9 mouse cellular contexts compared by ENCODE assay signal in genomic region chr10:107494568-107494967, GRCm38 (mm10). TPM values are rescaled to one million over a fixed set of nuclear protein-coding genes. Genes with fewer than 3 reads are reported as not detected.
A peak's percentile ranks its signal among the peaks of the same experiment; 100 is the strongest.
DNase-seq lines count a peak whose midpoint lies in the region; ATAC-seq and TF ChIP-seq lines count a peak whose summit lies in the region.
"Had no signal": no experiment of that assay in that cellular context is flagged by ENCODE, and none has a peak within 500 bp of the region (broad histone marks: within the 10 kb centered on the region; RNA-seq: fewer than 3 reads in every experiment).

Myf6 (minus strand) TSS chr10:107494737.

- TF ChIP-seq POLR2A in heart, adult 2 months (IDR thresholded peaks at IDR 0.05; ENCODE audit: insufficient read depth, low read depth, low read length) = no peak

- H3K27ac ChIP-seq in heart, embryonic 12.5 days (ENCODE audit: poor library complexity, severe bottlenecking) = no peak within 1 kb of the TSS
- no peak within 1 kb of the TSS for H3K27ac ChIP-seq in heart, adult 2 months
- no peak within 1 kb of the TSS for H3K27ac ChIP-seq in embryonic facial prominence, embryonic 12.5 days
- no peak within 1 kb of the TSS for H3K27ac ChIP-seq in hindbrain, embryonic 12.5 days
- no peak within 1 kb of the TSS for H3K27ac ChIP-seq in midbrain, embryonic 14.5 days (replicated peaks; ENCODE audit: low read depth, low read length)

- H3K27me3 ChIP-seq in heart, embryonic 12.5 days (replicated peaks) = no peaks in the 10 kb centered on the region
- no peaks in the 10 kb centered on the region for H3K27me3 ChIP-seq in heart, adult 2 months (ENCODE audit: control insufficient read depth, insufficient read depth, low read length)
- peaks cover 16% of the 10 kb centered on the region for H3K27me3 ChIP-seq in embryonic facial prominence, embryonic 12.5 days
- H3K27me3 ChIP-seq in hindbrain, embryonic 12.5 days = 0 out of 2 replicates have a peak, but pooled peaks cover 7% of the 10 kb centered on the region
- H3K27me3 ChIP-seq in midbrain, embryonic 14.5 days (ENCODE audit: control insufficient read depth, insufficient read depth, low read length) = no peaks in the 10 kb centered on the region

- H3K4me3 ChIP-seq in heart, embryonic 12.5 days = peak within 1 kb of the TSS; percentile 39
- H3K4me3 ChIP-seq in heart, adult 2 months = no peak within 1 kb of the TSS
- peak within 1 kb of the TSS; percentile 14; the same call in 1 of the 2 replicates for H3K4me3 ChIP-seq in embryonic facial prominence, embryonic 12.5 days
- H3K4me3 ChIP-seq in hindbrain, embryonic 12.5 days = no peak within 1 kb of the TSS
- 0 out of 2 replicates have a peak within 1 kb of the TSS, but pooled peaks have one; percentile 19 for H3K4me3 ChIP-seq in midbrain, embryonic 14.5 days (replicated peaks; ENCODE audit: low read depth, low read length)

- no peak for TF ChIP-seq CTCF in heart, adult 2 months (IDR thresholded peaks at IDR 0.05)

- H3K79me2 ChIP-seq in heart, adult 2 months (replicated peaks; ENCODE audit: control insufficient read depth, insufficient read depth, low read length) = no peaks in the 10 kb centered on the region

- no peak for DNase-seq in heart, adult 2 months
- DNase-seq in midbrain, embryonic 14.5 days = no peak
- no peak for DNase-seq in embryo, embryonic 10 days (ENCODE audit: low spot score)
- no peak for DNase-seq in thymus, postnatal 10 days (ENCODE audit: low spot score in 2 of 2)
- no peak for DNase-seq in right cerebral cortex, adult 2 months (ENCODE audit: low spot score in 2 of 2)

- H3K9me3 ChIP-seq in heart, embryonic 12.5 days (replicated peaks) = no peaks in the 10 kb centered on the region
- H3K9me3 ChIP-seq in embryonic facial prominence, embryonic 12.5 days = no peaks in the 10 kb centered on the region
- no peaks in the 10 kb centered on the region for H3K9me3 ChIP-seq in hindbrain, embryonic 12.5 days (replicated peaks)
- no peaks in the 10 kb centered on the region for H3K9me3 ChIP-seq in midbrain, embryonic 14.5 days (ENCODE audit: control insufficient read depth, low read length)

- H3K36me3 ChIP-seq in heart, embryonic 12.5 days = no peaks in the 10 kb centered on the region
- peaks cover 2% of the 10 kb centered on the region; the same call in 1 of the 2 replicates for H3K36me3 ChIP-seq in heart, adult 2 months (ENCODE audit: control insufficient read depth, insufficient read depth, low read length)
- H3K36me3 ChIP-seq in embryonic facial prominence, embryonic 12.5 days = no peaks in the 10 kb centered on the region
- H3K36me3 ChIP-seq in hindbrain, embryonic 12.5 days = no peaks in the 10 kb centered on the region
- H3K36me3 ChIP-seq in midbrain, embryonic 14.5 days (ENCODE audit: control insufficient read depth, insufficient read depth, low read length) = no peaks in the 10 kb centered on the region

- 81% methylated on average over 6 of the region's 6 CpGs for WGBS in heart, embryonic 12.5 days
- WGBS in heart, adult 2 months = 89% methylated on average over 6 of the region's 6 CpGs
- WGBS in embryonic facial prominence, embryonic 12.5 days = 74% methylated on average over 6 of the region's 6 CpGs
- 82% methylated on average over 6 of the region's 6 CpGs for WGBS in hindbrain, embryonic 12.5 days
- WGBS in midbrain, embryonic 14.5 days = 96% methylated on average over 6 of the region's 6 CpGs

- ATAC-seq in heart, embryonic 12.5 days (ENCODE audit: insufficient number of reproducible peaks, low FRiP score) = no peak
- no peak for ATAC-seq in embryonic facial prominence, embryonic 12.5 days (ENCODE audit: insufficient number of reproducible peaks, insufficient read depth, low FRiP score, low TSS enrichment)
- ATAC-seq in hindbrain, embryonic 12.5 days (ENCODE audit: low FRiP score) = no peak
- ATAC-seq in midbrain, embryonic 14.5 days (ENCODE audit: low FRiP score, low TSS enrichment) = no peak

- H3K4me2 ChIP-seq in heart, embryonic 12.5 days = peak within 1 kb of the TSS; percentile 71
- peak within 1 kb of the TSS; percentile 42 for H3K4me2 ChIP-seq in embryonic facial prominence, embryonic 12.5 days (replicated peaks)
- H3K4me2 ChIP-seq in hindbrain, embryonic 12.5 days (replicated peaks) = peak within 1 kb of the TSS; percentile 45
- H3K4me2 ChIP-seq in midbrain, embryonic 14.5 days (ENCODE audit: low read length) = peak within 1 kb of the TSS; percentile 51

- H3K9ac ChIP-seq in heart, embryonic 12.5 days = peak within 1 kb of the TSS; percentile 41; the same call in 1 of the 2 replicates
- no peak within 1 kb of the TSS for H3K9ac ChIP-seq in heart, adult 2 months (ENCODE audit: low read depth, low read length)
- no peak within 1 kb of the TSS for H3K9ac ChIP-seq in embryonic facial prominence, embryonic 12.5 days
- H3K9ac ChIP-seq in hindbrain, embryonic 12.5 days = no peak within 1 kb of the TSS
- peak within 1 kb of the TSS; percentile 39; the same call in 1 of the 2 replicates for H3K9ac ChIP-seq in midbrain, embryonic 14.5 days (replicated peaks; ENCODE audit: low read length)

- intact Hi-C loops in heart, adult 2 months (cut with DNase I) = no loop called here

- TF ChIP-seq EP300 in heart, adult 2 months (IDR thresholded peaks at IDR 0.05; ENCODE audit: insufficient read depth, low read depth, low read length) = no peak

- peaks cover 9% of the 10 kb centered on the region; the same call in 1 of the 2 replicates for H3K4me1 ChIP-seq in heart, embryonic 12.5 days (replicated peaks)
- no peaks in the 10 kb centered on the region for H3K4me1 ChIP-seq in heart, adult 2 months (ENCODE audit: control insufficient read depth, insufficient read depth, low read length)
- no peaks in the 10 kb centered on the region for H3K4me1 ChIP-seq in embryonic facial prominence, embryonic 12.5 days
- no peaks in the 10 kb centered on the region for H3K4me1 ChIP-seq in hindbrain, embryonic 12.5 days
- H3K4me1 ChIP-seq in midbrain, embryonic 14.5 days (ENCODE audit: control insufficient read depth, insufficient read depth, low read length) = no peaks in the 10 kb centered on the region; the same call in 1 of the 2 replicates

RNA-seq across cellular contexts. Expression of gene Myf6, which starts in this region (rescaled TPM):
- 0.13 TPM in 1 of 2 replicates, not detected in the other for polyA plus RNA-seq in heart, embryonic 12.5 days (2016; fragmentation: Nextera tagmentation; extraction: Ambion mirVana)
- total RNA-seq in heart, adult 2 months (2021) = not detected
- polyA plus RNA-seq in heart, adult 2 months (2012; rRNA removed) = not detected in 2 replicates
- 0.65 and 0.79 TPM in 2 replicates for polyA plus RNA-seq in embryonic facial prominence, embryonic 12.5 days (2016; fragmentation: Nextera tagmentation; extraction: Ambion mirVana)
- 0.18 TPM in 1 of 2 replicates, not detected in the other for polyA plus RNA-seq in hindbrain, embryonic 12.5 days (2016; fragmentation: Nextera tagmentation; extraction: Ambion mirVana)
- not detected in 2 replicates for polyA plus RNA-seq in midbrain, embryonic 14.5 days (2014; fragmentation: Nextera tagmentation; extraction: Ambion mirVana)
- total RNA-seq: layer of hippocampus, postnatal 10 days had no signal

Comparison
In these comparisons a context has a peak if more than half of its experiments do, and no peak if none do; other contexts are left out.
1. H3K4me3 ChIP-seq: peak in heart, embryonic 12.5 days (single experiment), embryonic facial prominence, embryonic 12.5 days (single experiment) and midbrain, embryonic 14.5 days (single experiment); none in heart, adult 2 months (single experiment) and hindbrain, embryonic 12.5 days (single experiment).
2. H3K9ac ChIP-seq: peak in heart, embryonic 12.5 days (single experiment) and midbrain, embryonic 14.5 days (single experiment); none in heart, adult 2 months (single experiment), embryonic facial prominence, embryonic 12.5 days (single experiment) and hindbrain, embryonic 12.5 days (single experiment).
3. Peak in every context shown above with its lines, with median percentiles within 50 percentile points of each other: H3K4me2 ChIP-seq.